Mouse (Mus musculus): ENCODE measurements at regions not wholly inside any gene's neighbourhood (a gene's known extent, or its start where the extent isn't known, plus 50 kb on each side); places are given as distances from the start of the nearest gene placed in this dataset.

GRCm38 (mm10) chr2:108158311-108158710 is 867.9 kb downstream of the Kcna4 start:
- Histone ChIP-seq H3K9ac (replicated peaks) (no peak overlapping the region), H3K4me2 (no peak overlapping the region), H3K9me3 (replicated peaks) (no peaks in the 10 kb centered on the region), H3K27ac (replicated peaks) (no peak overlapping the region), H3K27me3 (replicated peaks) (no peaks in the 10 kb centered on the region), H3K4me3 (replicated peaks) (no peak overlapping the region), H3K36me3 (no peaks in the 10 kb centered on the region), H3K4me1 (no peaks in the 10 kb centered on the region)
- ATAC-seq (ENCODE audit: low FRiP score): no peak

DNA sequence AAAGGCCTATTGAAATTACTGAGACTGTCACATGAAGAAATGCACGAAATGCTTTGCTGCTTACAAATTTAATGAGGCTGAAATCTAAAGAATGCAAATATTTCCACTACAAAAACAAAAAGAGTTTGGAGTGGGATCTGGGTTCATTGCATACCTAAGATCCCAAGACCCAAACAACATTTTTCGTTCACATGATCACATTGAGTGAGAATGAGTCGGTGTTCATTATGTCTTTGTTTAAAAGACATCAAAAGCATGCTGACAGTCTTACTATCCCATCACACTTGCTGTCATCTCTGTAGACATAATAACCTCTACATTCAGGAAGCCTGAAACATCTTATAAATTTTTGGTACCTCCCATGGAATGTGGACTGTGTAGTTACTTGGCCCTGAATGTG is 870.4 kb downstream of the Kcna4 start:
- no peak overlapping the region for H3K9ac ChIP-seq (replicated peaks)
- WGBS: 87% methylated on average over 3 of the region's 3 CpGs
- no peaks in the 10 kb centered on the region for H3K9me3 ChIP-seq (replicated peaks)
- H3K4me2 ChIP-seq: no peak overlapping the region
- no peak overlapping the region for H3K27ac ChIP-seq (replicated peaks)
- ATAC-seq (ENCODE audit: low FRiP score): no peak
- H3K27me3 ChIP-seq (replicated peaks): no peaks in the 10 kb centered on the region
- no peak overlapping the region for H3K4me3 ChIP-seq (replicated peaks)
- no peaks in the 10 kb centered on the region for H3K4me1 ChIP-seq
- no peaks in the 10 kb centered on the region for H3K36me3 ChIP-seq

- Histone ChIP-seq H3K27me3 (replicated peaks) (no peaks in the 10 kb centered on the region), H3K27ac (replicated peaks) (no peak overlapping the region), H3K4me3 (replicated peaks) (no peak overlapping the region), H3K4me2 (no peak overlapping the region), H3K9me3 (replicated peaks) (no peaks in the 10 kb centered on the region), H3K36me3 (no peaks in the 10 kb centered on the region), H3K4me1 (no peaks in the 10 kb centered on the region), H3K9ac (replicated peaks) (no peak overlapping the region)
- WGBS: 86% methylated on average over 1 of the region's 1 CpGs
- no peak for ATAC-seq (ENCODE audit: low FRiP score)
These were observed 874.6 kb downstream of the Kcna4 start for GRCm38 (mm10) chr2:108165085-108165484.

All from neural tube, embryonic 15.5 days (tissue).